Mouse (Mus musculus) B cell, adult 2 months (primary cell): ENCODE measurements around the gene Hist1h3e.
"Not testable (repeated sequence)": the region's sequence is repeated elsewhere in the genome, so short reads cannot be mapped to it uniquely, and the experiment has no call there.

ENCODE experiments used
- DNase-seq, 2 experiments: peaks; one replicate each; pipeline ENCODE4 v3.0.0; 2022

The Hist1h3e gene

DNA sequence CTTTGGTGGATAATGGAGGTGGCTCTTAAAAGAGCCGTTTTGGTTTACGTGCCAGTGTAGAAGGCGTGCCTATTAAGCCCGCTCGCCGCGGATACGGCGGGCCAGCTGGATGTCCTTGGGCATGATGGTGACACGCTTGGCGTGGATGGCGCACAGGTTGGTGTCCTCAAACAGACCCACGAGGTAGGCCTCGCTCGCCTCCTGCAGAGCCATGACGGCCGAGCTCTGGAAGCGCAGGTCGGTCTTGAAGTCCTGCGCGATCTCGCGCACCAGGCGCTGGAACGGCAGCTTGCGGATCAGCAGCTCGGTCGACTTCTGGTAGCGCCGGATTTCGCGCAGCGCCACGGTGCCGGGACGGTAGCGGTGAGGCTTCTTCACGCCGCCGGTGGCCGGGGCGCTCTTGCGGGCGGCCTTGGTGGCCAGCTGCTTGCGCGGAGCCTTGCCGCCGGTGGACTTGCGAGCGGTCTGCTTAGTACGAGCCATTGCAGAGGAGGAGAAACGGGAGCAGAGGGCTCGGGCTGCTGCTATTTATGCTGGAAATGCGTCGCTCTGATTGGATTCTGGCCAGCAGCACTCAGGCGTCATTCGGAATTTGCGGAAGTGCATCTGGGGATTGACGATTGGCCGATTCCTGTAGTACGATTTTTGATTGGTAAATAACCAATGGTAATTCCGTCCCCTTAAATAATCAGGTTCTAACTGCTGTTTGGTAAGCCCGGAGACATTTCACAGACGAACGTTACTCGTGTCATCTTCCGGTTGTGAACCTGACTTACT lies at the start of gene Hist1h3e:
Gene Hist1h3e (minus strand): TSS at position 487 of the 777 bp plus-strand sequence.
- DNase-seq = peak; percentile 93

DNA sequence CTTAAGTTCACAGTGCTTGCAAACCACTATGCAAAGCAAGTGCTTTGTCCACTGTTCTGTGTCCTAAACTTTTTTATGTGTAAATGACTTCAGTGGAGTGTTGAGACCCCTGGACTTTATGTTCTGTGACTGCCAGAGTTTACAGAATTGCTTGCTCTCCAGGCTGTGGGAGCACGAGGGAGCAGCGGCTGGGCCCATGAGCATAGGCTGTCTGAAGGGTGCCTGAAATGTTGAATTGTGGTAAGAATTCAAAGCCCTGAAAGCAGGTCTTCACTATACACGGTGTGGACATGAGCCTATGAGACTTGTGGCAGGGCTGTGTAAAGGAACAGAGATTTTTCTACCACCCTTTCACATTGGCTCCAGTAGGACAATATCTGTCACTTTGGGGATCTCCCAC lies 49.5 kb upstream of the Hist1h3e start:
- no peak for DNase-seq

- no peak for DNase-seq
These were observed 48.2 kb upstream of the Hist1h3e start for GRCm38 (mm10) chr13:23610393-23610792.

DNA sequence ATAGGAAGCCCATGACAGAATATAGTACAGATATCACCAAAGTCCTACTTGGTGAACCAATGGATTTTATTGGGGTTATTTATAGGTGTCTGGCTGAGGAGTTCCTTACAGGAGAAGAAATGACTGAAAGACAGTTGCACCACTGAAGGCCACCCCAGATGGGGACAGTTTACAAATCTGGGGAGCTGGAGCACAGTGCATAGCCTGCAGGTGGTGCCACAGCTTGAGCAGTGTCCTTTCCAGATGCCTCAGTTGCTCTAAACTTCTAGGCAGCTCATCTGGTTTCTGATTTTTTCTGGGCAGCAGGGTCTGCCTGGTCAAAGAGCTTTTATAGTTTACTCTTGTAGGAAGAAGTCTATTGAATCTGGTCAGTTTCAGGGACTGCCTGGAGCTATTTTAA lies 47.7 kb upstream of the Hist1h3e start:
- no peak for DNase-seq

DNA sequence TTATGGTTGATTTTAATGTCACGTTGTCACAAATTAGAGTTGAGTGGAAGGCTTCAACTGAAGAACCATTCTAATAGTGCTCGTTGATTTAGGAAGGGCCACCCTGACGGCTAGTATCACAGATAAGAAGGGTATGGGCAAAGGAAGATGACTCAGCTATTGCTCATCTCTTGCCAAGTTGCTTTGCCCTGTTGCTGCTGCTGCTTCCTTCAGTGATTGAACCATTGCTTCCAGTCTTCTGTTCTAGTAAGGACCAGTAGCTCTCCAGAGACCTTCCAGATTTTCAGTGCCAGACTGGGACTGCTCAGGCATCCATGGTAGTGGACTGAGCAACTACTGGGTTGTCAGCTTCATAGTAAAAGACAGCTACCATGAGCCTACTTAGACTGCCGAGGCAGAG lies 47.0 kb upstream of the Hist1h3e start:
- DNase-seq = no peak

- DNase-seq = no peak
These were observed 42.9 kb upstream of the Hist1h3e start for GRCm38 (mm10) chr13:23605052-23605451.

GRCm38 (mm10) chr13:23604452-23604851 lies 42.3 kb upstream of the Hist1h3e start:
- DNase-seq = no peak

- no peak for DNase-seq
These were observed 41.1 kb upstream of the Hist1h3e start for GRCm38 (mm10) chr13:23603182-23603699.

GRCm38 (mm10) chr13:23597957-23598356 lies 35.8 kb upstream of the Hist1h3e start:
- peak; percentile 88 to 90 for DNase-seq

GRCm38 (mm10) chr13:23595622-23596372 lies 33.6 kb upstream of the Hist1h3e start:
- no peak for DNase-seq

- no peak for DNase-seq
These were observed 33.0 kb upstream of the Hist1h3e start for GRCm38 (mm10) chr13:23595185-23595584.

GRCm38 (mm10) chr13:23593051-23593770 lies 31.0 kb upstream of the Hist1h3e start:
- no peak for DNase-seq

DNA sequence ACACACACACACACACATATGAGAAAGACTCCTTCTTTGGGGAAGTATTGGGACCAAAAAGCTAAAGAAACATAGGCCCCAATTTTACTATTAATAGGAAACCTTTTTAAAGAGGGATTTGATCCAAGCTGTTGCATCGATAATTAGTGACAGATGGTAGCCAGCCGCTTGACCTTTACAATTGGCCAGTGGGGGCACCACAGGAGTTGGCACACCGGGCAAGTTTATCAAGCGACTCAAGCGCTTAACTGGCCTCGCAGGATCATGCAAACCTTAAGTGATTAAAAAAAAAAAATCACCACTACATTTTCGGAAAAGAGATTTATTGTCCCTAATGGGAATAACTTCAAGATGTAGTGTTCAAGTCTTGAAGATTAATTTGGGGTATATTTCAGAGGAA lies 30.4 kb upstream of the Hist1h3e start:
- no peak for DNase-seq

GRCm38 (mm10) chr13:23591886-23592285 lies 29.7 kb upstream of the Hist1h3e start:
- DNase-seq = not testable (repeated sequence)

DNA sequence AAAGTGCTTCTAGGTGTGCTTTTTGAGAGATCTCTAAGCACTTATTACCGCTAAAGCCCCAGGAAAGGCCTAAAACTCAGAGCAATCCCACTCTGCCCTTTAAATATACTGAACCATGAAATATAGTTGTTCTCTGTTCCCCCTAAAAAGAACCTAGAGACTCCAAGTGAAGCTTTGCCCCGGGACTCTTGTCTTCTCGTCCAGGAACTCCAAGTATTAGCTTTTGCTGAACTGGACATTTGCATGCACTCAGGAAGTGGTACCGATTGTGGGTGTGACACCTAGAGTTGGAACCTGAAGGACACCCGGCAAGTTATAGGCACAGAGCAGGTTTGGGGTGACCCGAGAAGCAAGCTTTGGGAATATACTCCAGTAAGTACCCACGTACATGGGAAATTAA lies 29.0 kb upstream of the Hist1h3e start:
- DNase-seq = no peak

GRCm38 (mm10) chr13:23586940-23587225 lies 24.7 kb upstream of the Hist1h3e start:
- no peak for DNase-seq

GRCm38 (mm10) chr13:23586099-23586939 lies 24.1 kb upstream of the Hist1h3e start:
- peak; percentile 36 for DNase-seq

DNA sequence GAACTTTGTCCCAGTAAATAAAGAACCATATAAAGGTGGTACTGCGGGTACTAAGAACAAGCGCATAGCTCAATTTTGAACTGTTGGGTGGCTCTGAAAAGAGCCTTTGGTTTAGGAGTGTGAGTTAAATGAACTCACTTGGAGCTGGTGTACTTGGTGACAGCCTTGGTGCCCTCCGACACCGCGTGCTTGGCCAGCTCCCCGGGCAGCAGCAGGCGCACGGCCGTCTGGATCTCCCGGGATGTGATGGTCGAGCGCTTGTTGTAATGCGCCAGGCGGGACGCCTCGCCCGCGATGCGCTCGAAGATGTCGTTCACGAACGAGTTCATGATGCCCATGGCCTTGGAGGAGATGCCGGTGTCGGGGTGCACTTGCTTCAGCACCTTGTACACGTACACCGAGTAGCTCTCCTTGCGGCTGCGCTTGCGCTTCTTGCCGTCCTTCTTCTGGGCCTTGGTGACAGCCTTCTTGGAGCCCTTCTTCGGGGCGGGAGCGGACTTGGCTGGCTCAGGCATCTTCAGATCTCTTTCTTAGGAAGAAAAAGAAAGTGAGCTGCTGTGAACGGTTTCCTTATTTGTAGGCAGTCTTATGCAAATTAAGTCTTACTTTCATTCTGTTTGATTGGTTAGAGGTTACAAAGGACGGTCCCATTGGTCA lies 23.4 kb upstream of the Hist1h3e start:
- DNase-seq = peak; percentile 83

DNA sequence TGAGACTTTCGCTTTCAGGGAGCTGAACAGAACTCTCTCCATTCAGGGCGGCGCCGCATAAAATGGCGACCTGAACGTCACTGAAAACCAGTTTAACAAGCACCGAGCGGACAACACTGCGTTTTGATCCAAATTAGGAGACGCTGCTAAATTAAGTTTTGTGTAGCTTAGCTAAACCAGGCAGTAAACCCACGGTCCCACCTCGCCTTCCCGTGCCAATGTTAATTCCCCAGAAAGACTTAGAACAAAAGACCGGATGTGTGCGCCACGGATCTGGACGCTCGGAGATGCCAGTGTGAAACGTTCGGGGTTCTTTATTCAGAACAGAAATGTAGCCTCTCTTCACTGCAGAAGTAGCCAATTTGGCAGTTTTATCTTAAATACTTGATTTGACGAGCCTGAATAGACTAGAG lies 22.9 kb upstream of the Hist1h3e start:
- peak; percentile 84 to 85 for DNase-seq

DNA sequence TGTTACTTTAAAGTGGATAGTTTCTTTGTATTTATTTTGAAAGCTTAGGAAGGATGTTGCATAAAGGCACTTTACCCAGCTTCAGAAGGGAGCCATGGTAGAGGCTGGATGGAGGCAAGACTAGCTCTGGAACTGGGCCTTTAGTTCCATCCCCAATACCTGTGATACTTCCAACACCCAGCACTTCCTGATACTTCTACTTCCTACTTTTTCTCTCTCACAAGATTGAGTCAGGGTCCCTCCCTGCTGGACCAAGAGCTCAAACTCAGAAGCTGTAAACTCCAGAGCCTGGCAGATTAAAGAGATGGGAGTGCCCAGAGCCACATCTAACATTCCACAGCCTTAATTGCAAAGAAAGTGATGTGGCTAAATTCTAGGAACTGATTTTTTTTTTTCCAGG lies 22.2 kb upstream of the Hist1h3e start:
- peak in 1 of 2 experiments; percentile 31 for DNase-seq

- no peak for DNase-seq
These were observed 21.4 kb upstream of the Hist1h3e start for GRCm38 (mm10) chr13:23583387-23584068.
